Mouse (Mus musculus) heart, postnatal 0 days (tissue): ENCODE measurements around the gene 1600002K03Rik.

Source experiments
- CTCF ChIP-seq: IDR thresholded peaks from 2 replicates; pipeline ENCODE4 v1.5.1; 2016; ENCODE audit warnings: antibody characterized with exemption, control low read depth, low read depth
- EP300 ChIP-seq: IDR thresholded peaks from 2 replicates; pipeline ENCODE4 v1.6.1; 2016; ENCODE audit warnings: antibody characterized with exemption, low read depth

DNA sequence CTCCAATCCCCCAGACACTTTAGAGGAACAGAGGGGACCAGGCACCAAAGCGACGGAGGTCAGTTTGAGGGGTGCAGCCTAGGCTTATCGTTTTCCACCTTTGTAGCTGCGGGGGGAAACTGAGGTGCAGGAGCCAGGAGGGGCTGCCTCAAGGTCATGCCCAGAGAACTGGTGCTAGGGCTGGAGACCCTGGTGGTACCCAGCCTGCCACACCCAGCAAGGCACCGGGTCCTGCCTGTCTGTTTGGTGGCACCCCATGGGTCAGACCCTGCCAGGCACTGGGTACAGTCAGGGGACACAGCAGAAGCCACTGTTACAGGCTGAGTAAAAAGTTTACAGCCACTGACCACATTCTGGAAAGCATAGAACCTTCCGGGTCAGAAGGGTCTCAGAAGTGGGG is 7.5 kb downstream of the 1600002K03Rik start:
- TF ChIP-seq CTCF (no peak), EP300 (no peak)
